Mouse (Mus musculus) kidney, embryonic 14.5 days (tissue): Measurements from ENCODE around the gene Tmem246. TPM values are rescaled to one million over a fixed set of nuclear protein-coding genes. Genes with fewer than 3 reads are reported as not detected.
A peak's percentile ranks its signal among the peaks of the same experiment; 100 is the strongest.
"Not testable (repeated sequence)": the region's sequence is repeated elsewhere in the genome, so short reads cannot be mapped to it uniquely, and the experiment has no call there.

Source experiments
- ATAC-seq: fragments of 200-750 bp; cut with Nextera tagmentation; 2 replicates; pipeline ENCODE4 v1.8.0; 2017; ENCODE audit warnings: moderate number of reproducible peaks, mild to moderate bottlenecking, moderate TSS enrichment, moderate library complexity; ENCODE audit not compliant: low FRiP score, low TSS enrichment
- H3K27ac ChIP-seq: fragments of 300-500 bp; sonication (generic); 2 replicates; pipeline ENCODE4 v1.5.1; 2014; ENCODE audit warnings: low read depth, mild to moderate bottlenecking, low read length, moderate library complexity, mixed read lengths
- H3K27me3 ChIP-seq: fragments of 300-500 bp; sonication (generic); 2 replicates; pipeline ENCODE4 v1.6.1; 2014; ENCODE audit warnings: mild to moderate bottlenecking, low read length; ENCODE audit not compliant: control insufficient read depth, insufficient read depth
- H3K36me3 ChIP-seq: fragments of 300-500 bp; sonication (generic); 2 replicates; pipeline ENCODE4 v1.6.1; 2014; ENCODE audit warnings: low read length, mixed read lengths; ENCODE audit not compliant: control insufficient read depth, insufficient read depth
- H3K4me1 ChIP-seq: fragments of 300-500 bp; sonication (generic); 2 replicates; pipeline ENCODE4 v1.6.1; 2014; ENCODE audit warnings: low read length, mixed read lengths; ENCODE audit not compliant: control insufficient read depth, insufficient read depth
- H3K4me2 ChIP-seq: fragments of 300-500 bp; sonication (generic); replicated peaks from 2 replicates; pipeline ENCODE4 v1.6.1; 2014; ENCODE audit warnings: low read depth, mild to moderate bottlenecking, low read length
- H3K4me3 ChIP-seq: fragments of 300-500 bp; sonication (generic); 2 replicates; pipeline ENCODE4 v1.5.1; 2014; ENCODE audit warnings: mild to moderate bottlenecking, low read length
- H3K9ac ChIP-seq: fragments of 300-500 bp; sonication (generic); 2 replicates; pipeline ENCODE4 v1.6.1; 2014; ENCODE audit warnings: low read depth, mild to moderate bottlenecking, low read length, moderate library complexity
- H3K9me3 ChIP-seq: fragments of 300-500 bp; sonication (generic); 2 replicates; pipeline ENCODE4 v1.6.1; 2016; ENCODE audit warnings: low read length; ENCODE audit not compliant: control insufficient read depth
- WGBS: fragments of 180-500 bp; shearing (Covaris S2); extraction: QIAGEN DNeasy Blood & Tissue Kit; methylation state at CpG from one replicate; pipeline ENCODE4 v1.1.7; 2014; 5-methylcytosine and 5-hydroxymethylcytosine counted together
- polyA plus RNA-seq: library from polyadenylated mRNA; unstranded; fragments of >200 nt; fragmentation: Nextera tagmentation; extraction: Ambion mirVana; gene quantifications from 2 replicates; pipeline ENCODE4 v1.2.1, GENCODE M21; 2014

Gene Tmem246
- polyA plus RNA-seq, 1 experiment from 2014 or later, result 16.3 TPM

GRCm38 (mm10) chr4:49623916-49624315 is 26.2 kb upstream of the Tmem246 start:
- Histone ChIP-seq H3K27me3 (no peaks in the 10 kb centered on the region), H3K36me3 (no peaks in the 10 kb centered on the region), H3K27ac (no peak overlapping the region), H3K4me3 (no peak overlapping the region), H3K9me3 (no peaks in the 10 kb centered on the region), H3K4me1 (no peaks in the 10 kb centered on the region), H3K4me2 (no peak overlapping the region), H3K9ac (no peak overlapping the region)
- ATAC-seq, result no peak
- 81% methylated on average over 4 of the region's 4 CpGs for WGBS

GRCm38 (mm10) chr4:49622272-49622671 is 24.6 kb upstream of the Tmem246 start:
- ATAC-seq, result no peak
- no peak overlapping the region for H3K27ac ChIP-seq

GRCm38 (mm10) chr4:49619861-49620260 is 22.2 kb upstream of the Tmem246 start:
- not testable (repeated sequence) for H3K4me3 ChIP-seq, H3K27me3 ChIP-seq, H3K9me3 ChIP-seq, H3K9ac ChIP-seq, H3K4me2 ChIP-seq, H3K36me3 ChIP-seq, ATAC-seq, H3K4me1 ChIP-seq, H3K27ac ChIP-seq
- WGBS, result 88% methylated on average over 7 of the region's 7 CpGs

More at GRCm38 (mm10) chr4:49622272-49622671, 24.6 kb upstream of the Tmem246 start:
- H3K9ac ChIP-seq, result no peak overlapping the region
- H3K4me3 ChIP-seq, result no peak overlapping the region
- no peaks in the 10 kb centered on the region for H3K27me3 ChIP-seq
- H3K4me2 ChIP-seq, result no peak overlapping the region
- no peaks in the 10 kb centered on the region for H3K4me1 ChIP-seq
- 61% methylated on average over 2 of the region's 2 CpGs for WGBS
- H3K9me3 ChIP-seq, result no peaks in the 10 kb centered on the region
- H3K36me3 ChIP-seq, result no peaks in the 10 kb centered on the region

GRCm38 (mm10) chr4:49616924-49617323 is 19.2 kb upstream of the Tmem246 start:
- no peak overlapping the region for H3K4me3 ChIP-seq
- ATAC-seq, result no peak
- H3K4me1 ChIP-seq, result no peaks in the 10 kb centered on the region
- 93% methylated on average over 10 of the region's 10 CpGs for WGBS
- no peak overlapping the region for H3K9ac ChIP-seq
- no peak overlapping the region for H3K4me2 ChIP-seq
- H3K36me3 ChIP-seq, result no peaks in the 10 kb centered on the region
- H3K27ac ChIP-seq, result no peak overlapping the region
- no peaks in the 10 kb centered on the region for H3K27me3 ChIP-seq
- H3K9me3 ChIP-seq, result no peaks in the 10 kb centered on the region

GRCm38 (mm10) chr4:49605459-49605858 is 7.8 kb upstream of the Tmem246 start:
- H3K4me2 ChIP-seq, result no peak overlapping the region
- H3K27me3 ChIP-seq, result no peaks in the 10 kb centered on the region
- 88% methylated on average over 1 of the region's 1 CpGs for WGBS
- H3K36me3 ChIP-seq, result no peaks in the 10 kb centered on the region
- no peak for ATAC-seq
- H3K27ac ChIP-seq, result no peak overlapping the region
- no peaks in the 10 kb centered on the region for H3K9me3 ChIP-seq
- no peak overlapping the region for H3K9ac ChIP-seq
- no peaks in the 10 kb centered on the region for H3K4me1 ChIP-seq
- no peak overlapping the region for H3K4me3 ChIP-seq

- no peak overlapping the region for H3K9ac ChIP-seq
- H3K36me3 ChIP-seq, result no peaks in the 10 kb centered on the region
- no peak for ATAC-seq
- no peaks in the 10 kb centered on the region for H3K9me3 ChIP-seq
- no peak overlapping the region for H3K27ac ChIP-seq
- H3K27me3 ChIP-seq, result no peaks in the 10 kb centered on the region
- H3K4me2 ChIP-seq, result no peak overlapping the region
- WGBS, result 93% methylated on average over 5 of the region's 5 CpGs
- no peaks in the 10 kb centered on the region for H3K4me1 ChIP-seq
- no peak overlapping the region for H3K4me3 ChIP-seq
Measured at GRCm38 (mm10) chr4:49604616-49605015, 6.9 kb upstream of the Tmem246 start.

- H3K4me1 ChIP-seq, result no peaks in the 10 kb centered on the region
- WGBS, result 65% methylated on average over 1 of the region's 1 CpGs
- H3K36me3 ChIP-seq, result no peaks in the 10 kb centered on the region
- H3K27ac ChIP-seq, result no peak overlapping the region
- H3K9me3 ChIP-seq, result no peaks in the 10 kb centered on the region
- H3K27me3 ChIP-seq, result no peaks in the 10 kb centered on the region
- no peak for ATAC-seq
- H3K9ac ChIP-seq, result no peak overlapping the region
- no peak overlapping the region for H3K4me2 ChIP-seq
- H3K4me3 ChIP-seq, result no peak overlapping the region
Measured at GRCm38 (mm10) chr4:49604016-49604546, 6.4 kb upstream of the Tmem246 start.

- no peak overlapping the region for H3K9ac ChIP-seq
- H3K27ac ChIP-seq, result no peak overlapping the region
- H3K36me3 ChIP-seq, result no peaks in the 10 kb centered on the region
- WGBS, result 82% methylated on average over 2 of the region's 2 CpGs
- H3K4me1 ChIP-seq, result no peaks in the 10 kb centered on the region
- no peaks in the 10 kb centered on the region for H3K27me3 ChIP-seq
- H3K4me3 ChIP-seq, result no peak overlapping the region
- no peak overlapping the region for H3K4me2 ChIP-seq
- H3K9me3 ChIP-seq, result no peaks in the 10 kb centered on the region
- ATAC-seq, result no peak
Measured at GRCm38 (mm10) chr4:49603161-49603560, 5.5 kb upstream of the Tmem246 start.

GRCm38 (mm10) chr4:49596846-49597182 is 862 bp downstream of the Tmem246 start:
- Histone ChIP-seq H3K4me3 (peak overlapping the region; percentile 79), H3K36me3 (no peaks in the 10 kb centered on the region), H3K4me2 (peak overlapping the region; percentile 68), H3K27ac (no peak overlapping the region), H3K4me1 (no peaks in the 10 kb centered on the region), H3K9ac (peak overlapping the region; percentile 73), H3K9me3 (no peaks in the 10 kb centered on the region), H3K27me3 (no peaks in the 10 kb centered on the region)
- ATAC-seq, result no peak
- WGBS, result 1% methylated on average over 20 of the region's 20 CpGs
